Mouse (Mus musculus) spleen, adult 2 months (tissue): Measurements from ENCODE around the gene B230104I21Rik. TPM values are rescaled to one million over a fixed set of nuclear protein-coding genes. Genes with fewer than 3 reads are reported as not detected.

ENCODE experiments used
- DNase-seq, 2 experiments: peaks; one replicate each; pipeline versions ENCODE4 v3.0.0 to v3.0.0-alpha.2; 2012 to 2021; ENCODE audit warnings: low spot score in 2 of 2, low read depth in 1 of 2
- H3K27ac ChIP-seq: fragments of 200-500 bp; 2 replicates; pipeline ENCODE4 v1.5.1; 2012; ENCODE audit warnings: low read length, inconsistent platforms; ENCODE audit not compliant: insufficient read depth
- H3K27me3 ChIP-seq: fragments of 200-500 bp; 2 replicates; pipeline ENCODE4 v1.6.1; 2012; ENCODE audit warnings: mild to moderate bottlenecking, moderate library complexity, low read length, inconsistent platforms; ENCODE audit not compliant: control insufficient read depth, insufficient read depth
- H3K36me3 ChIP-seq: fragments of 200-500 bp; 2 replicates; pipeline ENCODE4 v1.6.1; 2012; ENCODE audit warnings: mild to moderate bottlenecking, low read length, inconsistent platforms; ENCODE audit not compliant: control insufficient read depth, insufficient read depth
- H3K4me1 ChIP-seq: fragments of 200-500 bp; 2 replicates; pipeline ENCODE4 v1.6.1; 2011; ENCODE audit warnings: inconsistent platforms; ENCODE audit not compliant: control insufficient read depth, insufficient read depth, insufficient read length
- H3K4me3 ChIP-seq: fragments of 200-500 bp; 2 replicates; pipeline ENCODE4 v1.5.1; 2011; ENCODE audit warnings: mild to moderate bottlenecking, inconsistent platforms; ENCODE audit not compliant: insufficient read depth, insufficient read length; ENCODE audit errors: extremely low read depth
- CTCF ChIP-seq: fragments of 200-500 bp; IDR thresholded peaks from 2 replicates; pipeline ENCODE4 v1.5.1; 2011; ENCODE audit warnings: mild to moderate bottlenecking, inconsistent platforms; ENCODE audit not compliant: insufficient read depth, insufficient read length, insufficient replicate concordance; ENCODE audit errors: extremely low read depth
- POLR2A ChIP-seq: fragments of 200-500 bp; IDR thresholded peaks from 2 replicates; pipeline ENCODE4 v1.6.1; 2011; ENCODE audit warnings: low read depth, low read length, inconsistent platforms
- WGBS: fragments of 180-500 bp; shearing (Covaris S2); methylation state at CpG from one replicate; pipeline ENCODE4 v1.1.7; 2018; 5-methylcytosine and 5-hydroxymethylcytosine counted together
- polyA plus RNA-seq: library from polyadenylated mRNA; depleted of rRNA; stranded (reverse); fragments of >200 nt; gene quantifications from 2 replicates; pipeline ENCODE4 v1.2.3, GENCODE M21; 2012; rRNA removed

The B230104I21Rik gene
- polyA plus RNA-seq, 1 experiment: not detected

DNA sequence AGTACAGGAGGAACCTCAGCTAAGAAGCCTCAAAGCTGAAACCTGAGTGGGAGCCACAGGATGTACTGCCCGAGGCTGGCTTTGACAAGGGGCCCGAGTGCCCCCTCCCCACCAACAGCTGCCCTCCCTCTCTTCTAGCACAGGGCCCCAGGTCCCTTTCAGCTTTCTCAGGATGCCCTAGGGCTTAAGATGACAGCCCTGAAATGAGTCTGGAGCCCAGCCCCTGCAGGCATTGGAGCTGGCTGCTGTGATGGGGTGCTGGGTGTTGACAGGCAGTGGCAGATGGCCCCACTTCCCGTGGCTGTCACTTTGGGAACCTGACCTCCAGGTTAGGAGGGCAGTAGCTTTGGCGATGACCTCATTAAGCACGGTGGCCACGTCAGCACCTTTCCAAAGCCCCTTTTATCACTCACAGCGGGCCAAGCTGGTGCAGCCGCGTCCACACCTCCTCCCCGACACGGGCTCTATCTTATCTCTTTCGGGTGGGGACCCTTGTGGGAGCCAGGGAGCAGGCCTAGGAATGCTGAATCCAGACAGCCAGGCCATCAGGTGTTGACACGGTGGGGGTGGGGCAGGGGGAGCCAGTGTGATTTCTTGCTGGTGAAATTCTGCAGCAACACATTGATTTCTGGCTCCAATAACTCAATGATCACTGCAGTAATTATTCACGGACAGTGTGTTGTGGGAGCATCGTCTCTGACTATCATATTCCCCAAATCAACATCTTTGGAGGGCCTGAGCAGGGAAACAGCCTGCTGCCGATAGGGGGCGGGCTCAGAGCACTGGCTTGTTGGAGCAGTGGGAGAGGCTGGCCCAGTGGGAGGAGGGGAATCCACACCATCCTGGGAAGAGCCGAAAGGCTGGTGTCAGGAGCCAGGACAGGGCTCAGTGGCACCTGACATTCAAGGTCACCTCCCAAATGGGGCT is 57.5 kb downstream of the B230104I21Rik start:
- TF ChIP-seq CTCF: no peak
- no peak for TF ChIP-seq POLR2A
- DNase-seq: no peak
- Histone ChIP-seq H3K36me3 (no peaks in the 10 kb centered on the region), H3K4me3 (no peak overlapping the region), H3K27ac (no peak overlapping the region), H3K27me3 (no peaks in the 10 kb centered on the region), H3K4me1 (no peaks in the 10 kb centered on the region)
- WGBS: 72% methylated on average over 18 of the region's 18 CpGs

DNA sequence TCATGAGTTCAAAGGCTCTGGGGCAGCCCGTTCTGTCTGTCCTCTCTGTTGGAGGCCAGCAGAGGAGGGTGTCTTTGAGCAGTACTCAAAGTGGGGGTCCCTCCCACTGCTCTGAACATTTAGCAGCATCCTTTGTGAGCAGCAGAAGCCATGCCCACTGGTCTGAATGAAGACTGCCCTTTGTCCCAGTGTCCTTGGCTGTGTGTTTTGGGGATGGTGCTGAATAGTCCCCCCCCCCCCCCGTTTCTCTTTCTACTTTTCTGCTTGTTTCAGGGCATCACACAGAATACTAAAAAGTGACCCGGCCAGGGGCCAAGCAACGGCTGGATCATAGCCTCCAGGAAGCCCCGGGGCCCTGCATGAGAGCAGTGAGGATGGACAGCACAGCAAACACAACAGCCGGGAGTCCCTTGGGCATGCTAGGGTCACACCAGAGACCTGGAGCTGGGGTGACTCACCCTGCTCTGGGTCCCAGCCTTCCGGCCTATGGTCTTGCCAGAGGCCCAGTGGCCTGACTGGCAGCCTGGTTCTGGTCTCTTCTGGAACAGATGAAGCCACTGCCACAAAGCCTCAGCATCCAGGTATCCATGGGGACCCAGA is 58.3 kb downstream of the B230104I21Rik start:
- no peak for DNase-seq
- H3K36me3 ChIP-seq: no peaks in the 10 kb centered on the region
- H3K4me1 ChIP-seq: no peaks in the 10 kb centered on the region
- TF ChIP-seq CTCF (no peak), POLR2A (no peak)
- no peak overlapping the region for H3K27ac ChIP-seq
- no peaks in the 10 kb centered on the region for H3K27me3 ChIP-seq
- WGBS: 82% methylated on average over 7 of the region's 7 CpGs
- no peak overlapping the region for H3K4me3 ChIP-seq

DNA sequence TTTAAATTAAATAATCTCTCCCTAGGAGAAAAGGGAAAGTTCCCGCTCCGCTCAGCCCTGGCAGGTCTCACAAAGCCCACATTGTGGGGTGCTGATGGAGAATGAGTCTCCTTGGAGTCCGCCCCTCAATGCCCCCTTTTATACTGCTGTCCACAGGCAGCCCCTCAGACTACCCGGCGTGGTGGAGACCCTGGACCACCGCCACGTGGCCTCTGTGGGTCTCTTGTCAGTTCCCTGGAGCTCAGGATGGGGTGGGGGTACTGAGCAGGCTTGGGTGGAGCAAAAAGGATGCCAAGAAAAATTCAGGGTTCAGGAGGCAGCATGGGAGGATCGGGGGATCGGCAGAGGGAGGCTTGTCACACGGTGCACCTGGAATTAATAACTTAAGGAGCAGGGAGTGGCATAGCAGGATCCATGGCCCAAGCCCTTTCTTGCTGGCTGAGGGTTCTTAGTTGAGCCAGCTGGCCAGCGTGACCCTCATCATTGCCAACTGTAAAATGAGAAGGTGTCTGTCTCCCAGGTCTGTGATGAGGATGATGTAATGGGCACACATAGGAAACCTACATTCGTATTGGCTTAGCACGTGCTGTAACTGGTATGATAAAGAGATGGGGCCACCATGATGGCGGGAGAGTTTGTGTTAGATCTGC is 60.9 kb downstream of the B230104I21Rik start:
- Histone ChIP-seq H3K27me3 (no peaks in the 10 kb centered on the region), H3K4me3 (no peak overlapping the region), H3K4me1 (no peaks in the 10 kb centered on the region), H3K36me3 (no peaks in the 10 kb centered on the region), H3K27ac (no peak overlapping the region)
- DNase-seq: no peak
- TF ChIP-seq POLR2A (no peak), CTCF (no peak)
- 90% methylated on average over 14 of the region's 14 CpGs for WGBS

Other genes starting within 250 kb of the B230104I21Rik start
- gene Trp73, start 195.9 kb upstream of the B230104I21Rik start, polyA plus RNA-seq: 0.25 and 0.34 TPM in 2 replicates
- 24.7 and 31.7 TPM in 2 replicates for gene Wrap73, start 193.8 kb upstream of the B230104I21Rik start, polyA plus RNA-seq
- 143 and 179 TPM in 2 replicates for gene Tprgl, start 175.5 kb upstream of the B230104I21Rik start, polyA plus RNA-seq
- gene Megf6, start 165.4 kb upstream of the B230104I21Rik start, polyA plus RNA-seq: 6.8 and 7.4 TPM in 2 replicates
- gene Arhgef16, start 34.5 kb upstream of the B230104I21Rik start, polyA plus RNA-seq: 0.72 and 1.1 TPM in 2 replicates